Mouse (Mus musculus) heart, postnatal 0 days (tissue): ENCODE data around the gene Cdkn1b. TPM values are rescaled to one million over a fixed set of nuclear protein-coding genes. Genes with fewer than 3 reads are reported as not detected.

ENCODE experiments used
- ATAC-seq: fragments of 200-750 bp; cut with Nextera tagmentation; 2 replicates; pipeline ENCODE4 v1.8.0; 2017; ENCODE audit warnings: low read depth, moderate number of reproducible peaks, moderate library complexity; ENCODE audit not compliant: insufficient read depth
- DNase-seq: peaks from one replicate; pipeline ENCODE4 v3.0.0-alpha.2; 2016; ENCODE audit warnings: low spot score
- H3K27ac ChIP-seq: fragments of 300-500 bp; sonication (generic); 2 replicates; pipeline ENCODE4 v1.5.1; 2014; ENCODE audit warnings: low read depth, mild to moderate bottlenecking
- H3K27me3 ChIP-seq: fragments of 300-500 bp; sonication (generic); 2 replicates; pipeline ENCODE4 v1.6.1; 2014; ENCODE audit warnings: low read length, mixed read lengths; ENCODE audit not compliant: control insufficient read depth, insufficient read depth
- H3K36me3 ChIP-seq: fragments of 300-500 bp; sonication (generic); replicated peaks from 2 replicates; pipeline ENCODE4 v1.6.1; 2014; ENCODE audit warnings: low read length, mixed read lengths; ENCODE audit not compliant: control insufficient read depth, insufficient read depth
- H3K4me1 ChIP-seq: fragments of 300-500 bp; sonication (generic); 2 replicates; pipeline ENCODE4 v1.6.1; 2014; ENCODE audit warnings: antibody characterized with exemption; ENCODE audit not compliant: control insufficient read depth, insufficient read depth
- H3K4me2 ChIP-seq: fragments of 300-500 bp; sonication (generic); 2 replicates; pipeline ENCODE4 v1.6.1; 2014; ENCODE audit warnings: low read depth, mild to moderate bottlenecking, low read length, moderate library complexity
- H3K4me3 ChIP-seq: fragments of 300-500 bp; sonication (generic); 2 replicates; pipeline ENCODE4 v1.5.1; 2014; ENCODE audit warnings: low read depth, low read length
- H3K9ac ChIP-seq: fragments of 300-500 bp; sonication (generic); replicated peaks from 2 replicates; pipeline ENCODE4 v1.6.1; 2014; ENCODE audit warnings: low read depth, low read length, mixed read lengths
- H3K9me3 ChIP-seq: fragments of 300-500 bp; sonication (generic); replicated peaks from 2 replicates; pipeline ENCODE4 v1.6.1; 2016; ENCODE audit warnings: low read length; ENCODE audit not compliant: control insufficient read depth
- CTCF ChIP-seq: IDR thresholded peaks from 2 replicates; pipeline ENCODE4 v1.5.1; 2016; ENCODE audit warnings: antibody characterized with exemption, control low read depth, low read depth
- EP300 ChIP-seq: IDR thresholded peaks from 2 replicates; pipeline ENCODE4 v1.6.1; 2016; ENCODE audit warnings: antibody characterized with exemption, low read depth
- WGBS: fragments of 180-500 bp; shearing (Covaris S2); extraction: QIAGEN DNeasy Blood & Tissue Kit; methylation state at CpG from one replicate; pipeline ENCODE4 v1.1.7; 2014; 5-methylcytosine and 5-hydroxymethylcytosine counted together
- polyA plus RNA-seq: library from polyadenylated mRNA; unstranded; fragments of >200 nt; fragmentation: Nextera tagmentation; extraction: Ambion mirVana; gene quantifications from 2 replicates; pipeline ENCODE4 v1.2.1, GENCODE M21; 2015
- total RNA-seq: library from RNA; depleted of rRNA; stranded (reverse); fragments of >200 nt; gene quantifications from 2 replicates; pipeline ENCODE4 v1.2.3, GENCODE M21; 2014; ENCODE audit warnings: low replicate concordance; rRNA removed

The Cdkn1b gene
- total RNA-seq, result 42.9 and 65.1 TPM in 2 replicates
- polyA plus RNA-seq, result 23.7 and 27.0 TPM in 2 replicates

DNA sequence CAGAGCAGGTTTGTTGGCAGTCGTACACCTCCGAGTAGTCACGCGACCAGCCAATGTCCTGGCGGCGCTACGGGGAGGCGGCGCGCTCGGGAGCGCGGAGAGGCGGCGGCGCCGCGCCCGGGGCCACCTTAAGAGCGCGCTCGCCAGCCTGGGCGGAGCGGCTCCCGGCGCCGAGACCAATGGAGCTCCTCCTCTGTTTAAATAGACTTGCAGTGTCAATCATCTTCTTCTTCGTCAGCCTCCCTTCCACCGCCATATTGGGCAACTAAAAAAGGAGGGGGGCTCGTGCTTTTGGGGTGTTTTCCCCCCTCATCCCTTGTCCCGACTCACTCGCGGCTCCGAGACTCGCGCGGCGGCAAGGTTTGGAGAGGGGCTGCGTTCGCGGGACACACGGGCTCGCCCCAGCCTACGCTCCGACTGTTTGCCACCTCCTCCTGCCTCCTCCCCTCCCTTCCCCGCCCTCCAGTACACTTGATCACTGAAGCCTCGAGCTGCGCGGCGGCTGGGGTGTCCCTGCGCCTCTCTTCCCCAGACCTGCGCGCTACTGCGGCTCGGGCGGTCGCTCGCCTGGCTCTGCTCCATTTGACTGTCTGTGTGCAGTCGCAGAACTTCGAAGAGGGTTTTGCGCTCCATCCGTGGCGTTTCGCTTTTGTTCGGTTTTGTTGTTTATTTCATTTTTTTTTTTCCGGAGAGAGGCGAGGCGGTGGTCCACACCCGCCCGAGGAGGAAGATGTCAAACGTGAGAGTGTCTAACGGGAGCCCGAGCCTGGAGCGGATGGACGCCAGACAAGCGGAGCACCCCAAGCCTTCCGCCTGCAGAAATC, at the start of gene Cdkn1b:
Cdkn1b (plus strand) TSS at position 212 of the 824 bp plus-strand sequence.
- peak; percentile 97 for DNase-seq
- H3K27me3 ChIP-seq, result no peaks in the 10 kb centered on the region
- TF ChIP-seq CTCF, result no peak
- no peak; the same call in 1 of the 2 replicates for TF ChIP-seq EP300
- 0 out of 2 replicates have a peak, but pooled peaks cover 14% of the 10 kb centered on the region for H3K36me3 ChIP-seq
- H3K4me3 ChIP-seq, result peak within 1 kb of the TSS; percentile 97
- H3K9me3 ChIP-seq, result no peaks in the 10 kb centered on the region
- H3K4me2 ChIP-seq, result peak within 1 kb of the TSS; percentile 89
- ATAC-seq, result peak; percentile 92
- H3K27ac ChIP-seq, result peak within 1 kb of the TSS; percentile 98
- peaks cover 16% of the 10 kb centered on the region; the same call in 1 of the 2 replicates for H3K4me1 ChIP-seq
- WGBS, result under 1% methylated on average over 76 of the region's 77 CpGs
- H3K9ac ChIP-seq, result peak within 1 kb of the TSS; percentile 98

DNA sequence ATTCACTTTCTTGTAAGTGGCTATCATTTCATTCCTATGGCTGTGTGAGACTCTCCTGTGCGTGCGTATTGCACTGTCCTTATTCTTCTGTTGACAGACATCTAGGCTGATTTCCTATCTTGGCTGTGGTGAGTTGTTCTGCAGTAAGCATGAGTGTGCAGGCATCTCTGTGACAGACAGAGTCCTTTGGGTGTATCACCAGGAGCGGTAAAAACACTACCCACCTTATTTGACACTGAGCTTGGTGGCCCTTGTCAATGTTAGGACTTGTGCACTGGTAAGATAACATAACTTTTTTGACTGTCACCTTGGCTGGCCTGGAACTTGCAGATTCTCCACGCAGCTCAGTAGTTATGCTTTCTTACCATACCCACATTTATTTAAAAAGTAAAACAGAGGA, 49.3 kb upstream of the Cdkn1b start:
- DNase-seq, result no peak
- H3K4me1 ChIP-seq, result no peaks in the 10 kb centered on the region
- H3K36me3 ChIP-seq, result peaks cover 17% of the 10 kb centered on the region; the same call in 1 of the 2 replicates
- 82% methylated on average over 4 of the region's 4 CpGs for WGBS
- ATAC-seq, result no peak
- no peak overlapping the region for H3K9ac ChIP-seq
- no peaks in the 10 kb centered on the region for H3K9me3 ChIP-seq
- no peak overlapping the region for H3K4me2 ChIP-seq
- H3K4me3 ChIP-seq, result no peak overlapping the region
- no peaks in the 10 kb centered on the region for H3K27me3 ChIP-seq
- no peak for TF ChIP-seq CTCF
- TF ChIP-seq EP300, result no peak
- no peak overlapping the region for H3K27ac ChIP-seq

DNA sequence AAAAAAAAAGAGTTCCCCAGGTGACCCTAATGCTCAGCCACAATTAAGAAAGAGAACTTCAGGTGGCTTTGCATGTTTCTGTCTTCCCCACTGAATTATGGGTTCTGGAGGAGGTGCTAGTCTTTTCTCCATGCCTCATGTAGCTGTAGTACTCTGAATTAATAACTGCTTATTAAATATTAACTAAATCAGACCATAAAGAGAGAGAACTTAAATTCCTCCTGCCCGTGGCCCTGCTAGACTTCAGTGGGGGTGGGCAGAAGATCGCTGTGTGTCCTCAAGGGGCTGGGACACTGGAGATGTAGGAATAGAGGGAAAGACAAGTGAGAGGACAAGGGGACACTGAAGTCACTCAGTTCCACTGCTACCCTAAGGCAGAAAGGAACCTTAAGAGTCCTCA, 48.0 kb upstream of the Cdkn1b start:
- no peak for DNase-seq
- TF ChIP-seq EP300 (no peak), CTCF (no peak)
- H3K4me3 ChIP-seq, result no peak overlapping the region
- WGBS, result 88% methylated on average over 2 of the region's 2 CpGs
- no peak overlapping the region for H3K9ac ChIP-seq
- no peaks in the 10 kb centered on the region for H3K4me1 ChIP-seq
- ATAC-seq, result no peak
- H3K9me3 ChIP-seq, result no peaks in the 10 kb centered on the region
- H3K27ac ChIP-seq, result no peak overlapping the region
- no peaks in the 10 kb centered on the region for H3K27me3 ChIP-seq
- no peak overlapping the region for H3K4me2 ChIP-seq
- peaks cover 17% of the 10 kb centered on the region; the same call in 1 of the 2 replicates for H3K36me3 ChIP-seq

DNA sequence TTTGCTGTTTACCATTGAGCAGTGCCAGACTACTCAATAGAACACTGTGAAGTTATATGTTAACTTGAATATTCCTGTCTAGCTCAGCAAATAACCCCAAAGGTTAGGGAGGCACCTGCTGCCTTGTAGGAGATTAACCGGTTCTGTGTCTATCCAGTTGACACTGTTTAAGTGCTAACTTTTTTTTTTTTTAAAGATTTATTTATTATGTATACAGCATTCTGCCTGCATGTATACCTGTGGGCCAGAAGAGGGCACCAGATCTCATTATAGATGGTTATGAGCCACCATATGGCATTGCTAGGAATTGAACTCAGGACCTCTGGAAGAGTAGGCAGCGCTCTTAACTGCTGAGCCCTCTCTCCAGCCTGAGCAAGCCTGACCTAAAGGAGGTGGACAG, 47.2 kb upstream of the Cdkn1b start:
- Histone ChIP-seq H3K9ac (no peak overlapping the region), H3K27me3 (no peaks in the 10 kb centered on the region), H3K9me3 (no peaks in the 10 kb centered on the region), H3K4me2 (no peak overlapping the region), H3K27ac (no peak overlapping the region), H3K4me3 (no peak overlapping the region), H3K36me3 (peaks cover 17% of the 10 kb centered on the region; the same call in 1 of the 2 replicates), H3K4me1 (no peaks in the 10 kb centered on the region)
- 87% methylated on average over 2 of the region's 2 CpGs for WGBS
- DNase-seq (no peak), ATAC-seq (no peak)
- TF ChIP-seq EP300 (no peak), CTCF (peak; percentile 34)

DNA sequence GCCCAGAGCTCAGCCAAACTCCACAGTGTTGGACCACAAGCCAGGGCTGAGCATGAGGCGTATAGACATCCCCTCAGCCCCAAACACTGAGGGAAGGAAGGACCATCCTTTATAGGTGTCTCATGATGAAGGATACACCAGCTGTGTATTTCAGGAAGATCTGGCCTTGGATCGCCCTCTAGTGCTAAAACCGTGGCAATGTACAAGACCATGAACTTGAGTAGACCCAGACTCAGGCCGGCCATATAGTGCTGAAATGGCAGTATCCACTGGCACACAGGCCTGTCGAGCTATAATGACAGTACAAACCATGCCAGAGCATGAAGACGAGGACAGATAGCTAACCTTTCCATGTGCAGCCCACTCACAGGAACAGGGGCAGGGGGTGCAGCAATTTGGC, 43.4 kb upstream of the Cdkn1b start:
- TF ChIP-seq CTCF (peak; percentile 43), EP300 (no peak)
- no peak overlapping the region for H3K9ac ChIP-seq
- ATAC-seq (no peak), DNase-seq (no peak)
- no peaks in the 10 kb centered on the region for H3K27me3 ChIP-seq
- H3K4me3 ChIP-seq, result no peak overlapping the region
- H3K27ac ChIP-seq, result no peak overlapping the region
- H3K9me3 ChIP-seq, result no peaks in the 10 kb centered on the region
- H3K36me3 ChIP-seq, result no peaks in the 10 kb centered on the region
- 54% methylated on average over 6 of the region's 6 CpGs for WGBS
- H3K4me2 ChIP-seq, result no peak overlapping the region
- no peaks in the 10 kb centered on the region for H3K4me1 ChIP-seq
